Mouse (Mus musculus): Measurements from ENCODE around the gene Daam2.
A peak's percentile ranks its signal among the peaks of the same experiment; 100 is the strongest.

Daam2 gene

DNA sequence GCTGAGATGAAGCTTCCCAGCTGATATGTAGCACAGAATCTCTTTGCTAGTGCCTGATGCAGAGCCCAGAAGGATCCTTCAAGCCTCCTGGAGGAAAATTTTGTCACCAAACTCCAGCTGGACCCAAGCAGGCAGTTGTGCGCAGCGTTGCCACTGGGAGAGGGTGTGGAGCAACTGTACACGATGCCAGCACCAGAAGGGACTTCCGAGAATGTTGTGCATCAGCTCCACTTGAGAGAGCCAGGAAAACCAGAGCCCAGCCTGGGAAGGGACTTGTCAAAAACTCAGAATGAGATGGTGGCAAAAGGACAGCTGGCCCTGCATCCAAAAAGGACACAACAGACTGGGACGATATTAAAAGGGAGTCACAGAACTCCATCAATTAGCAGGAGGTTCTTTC, 32.5 kb downstream of the Daam2 start:
- no peak for DNase-seq (ENCODE audit: low read depth, low spot score)

DNA sequence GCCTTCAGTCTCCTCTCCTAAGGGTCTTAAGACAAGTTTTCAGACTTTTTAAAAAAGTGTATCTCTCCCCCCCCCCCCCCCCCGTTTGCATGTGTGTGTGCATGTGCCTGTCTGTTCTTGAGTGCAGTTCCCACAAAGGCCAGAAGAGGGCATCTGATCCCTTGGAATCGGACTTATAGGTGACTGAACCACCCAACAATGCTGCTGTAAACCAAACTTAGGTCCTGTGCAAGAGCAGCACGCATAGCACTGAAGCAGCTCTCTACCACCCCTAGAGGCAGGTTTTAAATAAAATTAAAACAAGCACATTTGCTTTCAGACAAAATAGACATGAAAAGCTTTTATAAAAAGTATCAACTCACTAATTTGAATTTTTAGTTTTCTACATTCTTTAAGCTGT, 33.9 kb downstream of the Daam2 start:
- DNase-seq (ENCODE audit: low read depth, low spot score) = peak; percentile 92

DNA sequence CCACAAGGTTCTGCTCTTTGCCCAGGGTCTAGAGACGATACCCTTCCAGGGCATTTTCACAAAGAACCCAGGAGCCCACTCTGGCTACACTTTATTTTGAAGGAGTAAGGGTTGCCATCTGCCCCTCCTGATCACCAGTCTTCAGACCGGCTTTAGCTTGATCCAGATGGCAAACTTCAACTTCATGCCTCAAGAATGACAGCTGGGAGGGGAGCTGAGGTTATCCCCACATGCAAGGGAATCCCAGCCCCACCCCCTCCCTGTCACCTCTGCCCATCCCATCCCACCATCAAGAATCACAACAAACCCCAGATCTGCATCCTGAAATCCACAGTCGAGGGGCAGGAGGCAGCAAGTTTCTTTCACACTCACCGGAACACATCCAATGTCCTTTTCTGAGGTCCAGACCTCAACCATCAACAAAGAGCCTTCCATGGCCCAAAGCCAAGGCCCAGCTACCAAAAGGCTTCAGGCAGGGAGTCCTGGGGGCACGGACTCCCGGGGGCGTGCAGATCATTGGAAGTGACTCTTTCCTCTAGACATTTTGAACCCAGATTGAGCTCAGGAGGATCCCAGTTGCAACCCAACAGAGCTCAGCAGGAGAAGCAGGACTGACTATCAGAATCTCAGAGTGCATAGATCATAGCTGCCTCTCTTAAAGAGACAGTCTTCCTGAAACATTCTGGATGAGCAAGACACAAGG, 35.5 kb downstream of the Daam2 start:
- no peak for DNase-seq (ENCODE audit: low read depth, low spot score)

DNA sequence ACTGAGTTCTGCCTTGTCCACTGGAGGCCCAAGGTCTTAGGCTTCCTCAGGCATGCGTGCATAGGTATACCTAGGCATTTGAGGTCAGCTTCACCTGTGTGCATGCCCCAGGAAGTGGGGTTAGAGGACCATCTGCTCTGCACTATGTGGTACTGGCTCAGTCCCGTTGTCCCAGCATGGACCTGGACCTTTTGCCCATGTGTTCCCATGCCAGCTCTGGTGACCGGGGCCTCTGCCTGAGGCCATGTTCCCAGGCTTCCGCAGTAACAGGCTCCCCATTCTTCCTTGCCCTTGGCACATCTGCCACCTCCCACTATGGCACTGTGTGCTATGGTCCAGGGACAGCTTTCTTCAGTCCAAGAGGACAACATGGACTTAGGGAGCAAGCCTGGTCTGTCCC, 36.1 kb downstream of the Daam2 start:
- DNase-seq (ENCODE audit: low read depth, low spot score) = no peak

DNA sequence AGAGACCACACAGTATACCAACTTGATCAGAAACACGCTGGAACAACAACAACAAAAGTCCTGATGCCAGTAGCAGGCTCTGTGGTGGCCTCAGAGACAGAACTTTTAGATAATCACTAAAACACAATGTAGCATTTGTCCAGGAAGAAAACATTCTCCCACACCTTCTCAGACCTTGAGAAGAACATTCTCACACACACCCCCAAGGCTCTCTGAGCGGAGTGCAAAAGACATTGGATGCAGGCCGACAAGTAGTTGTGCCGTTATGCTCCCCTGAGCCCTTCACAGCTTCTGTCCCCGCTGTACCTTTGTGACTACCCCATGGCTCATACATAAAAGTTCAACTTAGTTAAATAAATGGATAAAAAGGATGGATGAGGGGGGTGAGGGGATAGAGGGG, 37.6 kb downstream of the Daam2 start:
- DNase-seq (ENCODE audit: low read depth, low spot score) = no peak

DNA sequence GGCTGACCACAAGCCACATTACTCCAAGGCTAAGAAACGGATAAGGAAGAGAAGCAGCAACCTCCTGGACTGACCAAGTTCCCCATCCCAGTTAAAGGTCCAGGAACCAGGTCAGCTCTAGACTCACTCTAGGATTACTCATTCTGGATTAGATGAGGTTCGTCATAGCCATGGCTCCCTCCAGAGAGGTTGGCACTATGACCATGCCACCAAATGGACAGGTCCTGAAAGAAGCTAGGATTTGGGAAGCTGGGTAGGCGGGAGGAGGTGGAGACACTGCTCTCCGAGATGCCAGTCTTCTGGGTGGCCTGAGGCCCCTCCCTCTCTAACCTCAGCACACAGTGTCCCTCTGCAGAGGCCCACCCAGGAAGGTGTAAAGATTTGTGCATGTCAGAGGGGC, 38.2 kb downstream of the Daam2 start:
- no peak for DNase-seq (ENCODE audit: low read depth, low spot score)

DNA sequence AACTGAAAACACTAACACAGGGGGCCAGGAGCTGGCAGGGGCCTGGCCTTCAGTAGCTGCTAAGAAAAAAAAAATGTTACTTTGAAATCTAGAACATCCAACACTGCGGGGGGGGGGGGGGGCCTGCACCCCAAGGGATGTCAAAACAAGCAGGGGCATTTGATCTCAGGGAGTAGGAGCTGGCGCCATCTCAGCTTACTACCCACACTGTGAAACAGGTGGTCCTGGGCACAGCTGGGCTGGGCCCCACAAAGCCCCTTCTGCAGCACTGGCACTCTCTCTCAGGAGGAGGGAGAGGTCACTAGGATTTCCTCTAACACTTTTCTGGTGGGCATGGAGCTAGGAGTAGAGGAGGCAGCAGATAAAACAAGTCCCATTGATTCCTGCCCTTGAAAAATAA, 39.6 kb downstream of the Daam2 start:
- DNase-seq (ENCODE audit: low read depth, low spot score) = no peak

DNA sequence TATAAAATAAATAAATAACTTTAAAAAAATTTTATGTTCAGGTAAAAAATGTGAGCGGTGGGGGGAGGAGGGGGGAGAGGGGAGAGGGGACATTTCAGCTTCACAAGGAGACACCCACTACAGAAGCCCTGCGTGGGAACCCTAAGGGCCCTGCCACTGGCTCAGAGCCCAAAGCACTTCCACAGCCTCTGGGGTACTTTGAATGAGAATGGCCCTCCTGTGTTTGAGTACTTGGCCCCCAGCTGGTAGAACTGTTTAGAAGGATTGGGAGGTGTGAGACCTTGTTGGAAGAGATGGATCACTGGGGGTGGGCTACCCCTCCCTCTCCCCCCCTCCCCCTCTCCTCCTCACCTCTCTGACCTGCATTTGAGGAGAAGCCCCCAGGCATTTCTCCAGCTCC, 41.7 kb downstream of the Daam2 start:
- DNase-seq (ENCODE audit: low read depth, low spot score) = peak; percentile 35

DNA sequence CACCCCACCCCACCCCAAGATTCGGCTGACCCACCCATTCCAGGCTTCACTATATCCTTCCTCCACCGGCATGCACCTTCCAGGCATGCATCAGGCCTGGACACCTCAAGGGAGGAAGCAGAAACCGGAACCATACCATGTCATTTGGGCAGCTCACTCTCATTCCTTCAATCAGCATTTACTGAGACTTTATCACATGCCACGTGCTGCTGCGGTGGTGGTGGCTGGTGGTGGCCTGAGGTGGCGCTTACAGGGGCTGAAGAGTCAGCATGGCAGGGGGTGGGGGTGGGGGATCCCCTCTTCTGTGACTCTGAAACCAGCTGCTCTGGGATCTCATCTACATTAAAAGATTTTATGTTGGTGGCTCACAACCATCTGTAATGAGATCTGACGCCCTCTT, 42.1 kb downstream of the Daam2 start:
- no peak for DNase-seq (ENCODE audit: low read depth, low spot score)

DNA sequence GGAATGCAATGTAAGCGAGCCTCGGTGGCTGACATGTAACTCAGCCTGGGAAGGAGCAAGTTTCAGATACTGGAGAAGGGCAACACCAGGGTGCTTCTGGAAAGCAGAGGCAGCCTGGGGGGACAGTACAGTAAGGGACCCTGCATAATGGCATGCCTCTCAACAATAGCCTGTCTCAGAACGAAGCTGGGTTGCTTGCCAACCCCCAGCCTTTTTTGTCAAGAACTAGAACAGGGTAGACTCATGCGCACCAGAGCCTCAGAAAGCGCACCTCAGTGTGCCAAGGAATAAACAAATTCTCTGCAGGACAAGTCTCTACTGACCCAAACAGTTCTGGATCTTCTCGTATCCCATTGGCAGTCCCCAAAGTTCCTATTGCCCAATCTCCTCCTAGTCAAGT, 43.5 kb downstream of the Daam2 start:
- DNase-seq (ENCODE audit: low read depth, low spot score) = no peak

DNA sequence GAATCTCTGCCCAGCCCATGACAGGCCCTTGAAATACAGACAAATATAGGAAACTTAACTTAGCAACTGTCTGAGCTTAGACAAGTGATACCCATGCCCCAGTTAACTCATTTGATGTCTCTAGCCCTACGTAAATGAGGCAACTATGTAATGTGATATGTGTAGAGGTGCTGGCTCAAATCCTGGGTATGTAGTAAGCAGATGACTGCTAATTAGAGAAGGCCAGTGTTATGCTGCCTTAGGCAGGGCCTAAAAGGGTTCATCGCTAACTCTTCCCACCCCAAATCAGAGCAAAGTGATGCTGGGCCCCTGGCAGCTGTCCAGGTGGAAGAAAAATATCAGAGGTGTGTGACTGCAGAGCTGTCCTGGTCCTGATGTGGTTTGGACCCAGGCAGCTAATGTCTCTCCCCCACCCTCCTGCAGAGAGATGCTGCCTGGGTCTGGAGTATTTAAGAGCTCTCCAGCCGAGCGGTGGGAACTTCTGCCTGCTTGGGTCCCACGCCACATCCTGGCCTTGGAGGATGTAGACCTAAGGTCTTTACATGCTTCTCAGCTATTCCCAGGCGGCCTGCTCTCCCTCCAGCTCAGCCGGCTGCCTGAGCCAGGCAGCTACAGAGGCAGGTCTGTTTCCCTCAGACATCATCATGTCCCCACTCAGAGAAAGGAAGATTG, 44.4 kb downstream of the Daam2 start:
- DNase-seq (ENCODE audit: low read depth, low spot score) = no peak

DNA sequence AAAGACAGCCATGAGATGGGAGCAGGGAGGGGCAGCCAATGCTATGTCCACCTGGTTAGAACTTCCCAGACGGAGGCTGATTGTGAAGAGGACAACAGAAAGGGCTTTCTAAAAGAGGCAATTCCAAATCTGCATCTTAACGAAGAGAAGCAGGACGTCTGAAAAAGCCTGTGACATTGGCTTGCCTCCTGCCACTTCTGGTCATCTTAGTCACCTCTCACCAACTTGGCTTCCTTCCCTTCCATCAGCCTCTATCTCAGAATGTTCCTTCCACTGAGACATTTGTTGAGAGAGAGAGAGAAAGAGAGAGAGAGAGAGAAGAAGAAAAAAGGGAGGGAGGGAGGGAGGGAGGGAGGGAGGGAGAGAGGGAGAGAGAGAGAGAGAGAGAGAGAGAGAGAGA, 47.1 kb downstream of the Daam2 start:
- DNase-seq (ENCODE audit: low read depth, low spot score) = no peak

DNA sequence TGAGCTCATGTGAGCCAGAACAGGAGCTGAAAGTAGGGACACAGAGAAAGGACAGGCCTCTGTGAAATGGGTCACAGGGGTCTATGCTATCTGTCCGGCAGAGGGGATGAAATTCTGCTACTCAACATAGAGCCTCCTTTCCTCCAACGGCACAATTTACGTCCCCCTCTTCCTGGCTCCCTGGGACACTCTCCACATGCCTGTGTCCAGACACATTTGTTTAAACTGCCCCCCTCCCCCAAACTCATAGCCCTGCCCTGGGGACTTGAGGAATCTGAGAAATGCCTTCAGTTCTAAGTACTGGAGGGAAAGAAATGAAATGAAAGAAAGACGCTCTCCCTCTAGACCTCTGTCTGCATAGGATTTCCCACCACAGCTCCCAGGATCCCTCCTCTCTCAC, 48.5 kb downstream of the Daam2 start:
- DNase-seq (ENCODE audit: low read depth, low spot score) = no peak

DNA sequence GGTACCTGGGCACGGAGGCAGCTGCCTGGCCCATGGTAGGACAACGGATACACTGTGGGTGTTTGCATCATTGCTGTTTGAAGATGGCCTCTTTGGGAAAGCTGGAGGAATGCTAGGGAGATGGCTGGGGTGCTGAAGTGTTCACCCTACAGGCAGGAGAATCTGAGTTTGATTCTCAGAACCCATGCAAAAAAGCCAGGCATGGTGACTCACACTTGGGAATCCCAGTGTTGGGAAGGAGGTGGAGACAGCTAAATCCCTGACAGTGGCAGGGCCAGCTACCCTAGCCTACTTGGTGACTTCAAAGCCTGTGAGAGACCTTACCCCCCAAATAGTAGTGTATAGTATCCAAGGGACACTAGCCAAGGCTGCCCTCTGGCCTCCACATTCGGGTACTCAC, 49.0 kb downstream of the Daam2 start:
- DNase-seq (ENCODE audit: low read depth, low spot score) = no peak

DNA sequence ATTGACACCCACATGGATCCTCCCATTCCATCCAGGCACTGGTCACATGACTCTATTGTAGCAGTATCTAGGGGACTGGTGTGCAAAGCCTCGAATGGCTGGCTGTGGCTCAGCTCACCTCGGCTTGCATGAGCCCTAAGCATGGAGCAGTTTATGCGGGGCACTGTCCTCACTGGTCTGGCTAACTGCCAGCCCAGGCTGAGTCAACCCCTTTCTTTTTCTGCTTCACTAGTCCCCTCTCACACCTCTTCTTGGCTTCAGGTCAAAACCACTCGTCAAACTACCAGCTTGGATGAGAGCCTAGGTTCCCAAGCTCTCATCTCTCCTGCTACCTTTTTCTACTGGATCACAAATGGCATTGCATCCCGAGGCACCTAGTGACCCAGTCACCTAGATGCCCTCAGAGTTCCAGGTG, 51.5 kb downstream of the Daam2 start:
- DNase-seq (ENCODE audit: low read depth, low spot score) = no peak

DNA sequence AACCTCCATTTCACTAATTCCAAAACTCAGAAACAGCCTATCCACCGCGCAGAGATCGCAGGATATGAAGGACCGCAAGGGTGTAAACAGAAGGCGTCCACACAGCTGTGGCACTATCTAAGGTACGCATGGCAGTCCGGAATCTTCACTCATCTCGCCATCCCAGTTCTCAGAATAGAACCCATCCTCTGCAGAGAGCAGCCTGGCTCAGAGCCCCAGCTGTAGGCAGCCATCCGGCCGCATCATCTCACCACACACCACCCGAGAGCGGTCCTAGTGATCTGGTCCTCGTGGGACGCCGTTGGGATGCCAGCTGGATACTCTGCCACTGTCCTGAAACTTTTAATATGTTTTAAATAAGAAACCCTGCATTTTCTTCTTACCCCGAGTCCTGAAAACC, 54.7 kb downstream of the Daam2 start:
- no peak for DNase-seq (ENCODE audit: low read depth, low spot score)

DNA sequence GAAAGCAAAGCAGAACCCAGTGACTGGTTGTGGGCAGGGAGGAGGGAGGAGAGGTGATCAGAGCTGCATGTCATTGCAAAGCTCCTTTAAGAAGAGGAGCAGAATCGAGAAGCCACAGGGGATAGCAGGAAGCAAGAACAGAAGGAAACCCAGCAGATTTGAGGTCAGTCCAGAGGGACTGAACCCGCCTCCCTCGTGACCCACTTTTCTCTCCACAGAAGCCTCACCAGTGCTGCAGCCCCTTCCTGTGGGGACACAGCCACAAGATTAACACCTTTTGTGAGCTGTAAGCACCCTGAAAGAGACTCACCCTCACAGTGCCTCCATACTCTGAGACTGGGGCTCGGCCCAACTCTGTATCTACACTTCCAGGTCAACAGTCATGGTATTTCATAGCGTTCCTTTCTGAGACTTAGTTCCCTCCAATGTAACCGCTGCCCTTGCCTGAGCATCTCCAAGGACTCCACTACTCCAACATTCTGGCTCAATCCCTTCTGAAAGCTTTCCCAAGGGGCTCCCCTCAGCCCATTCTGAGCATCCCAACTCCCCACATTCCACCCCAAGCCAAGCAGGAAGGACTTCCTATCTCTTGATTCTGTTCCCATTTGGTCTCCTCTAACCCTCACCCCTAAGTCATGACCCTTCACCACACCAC, 60.8 kb downstream of the Daam2 start:
- DNase-seq (ENCODE audit: low read depth, low spot score) = no peak

DNA sequence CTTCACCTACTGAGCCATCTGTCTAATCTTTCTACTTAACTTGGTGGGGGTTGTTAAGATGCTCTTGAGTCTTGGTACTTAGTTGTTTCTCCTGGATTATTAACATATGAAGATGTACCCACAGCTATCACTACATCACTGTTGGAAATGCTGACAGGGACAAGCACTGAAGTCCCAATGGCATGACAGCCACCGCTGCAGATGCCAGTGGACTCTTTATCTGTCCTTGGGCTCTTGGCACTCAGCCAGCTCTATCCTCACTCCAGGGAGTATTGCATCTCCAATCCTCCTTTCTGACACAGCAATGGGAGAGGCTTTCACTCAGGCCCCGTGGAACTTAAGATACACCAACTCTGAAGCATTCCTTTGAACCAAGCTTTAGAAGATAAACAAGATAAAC, 63.9 kb downstream of the Daam2 start:
- no peak for DNase-seq (ENCODE audit: low read depth, low spot score)

DNA sequence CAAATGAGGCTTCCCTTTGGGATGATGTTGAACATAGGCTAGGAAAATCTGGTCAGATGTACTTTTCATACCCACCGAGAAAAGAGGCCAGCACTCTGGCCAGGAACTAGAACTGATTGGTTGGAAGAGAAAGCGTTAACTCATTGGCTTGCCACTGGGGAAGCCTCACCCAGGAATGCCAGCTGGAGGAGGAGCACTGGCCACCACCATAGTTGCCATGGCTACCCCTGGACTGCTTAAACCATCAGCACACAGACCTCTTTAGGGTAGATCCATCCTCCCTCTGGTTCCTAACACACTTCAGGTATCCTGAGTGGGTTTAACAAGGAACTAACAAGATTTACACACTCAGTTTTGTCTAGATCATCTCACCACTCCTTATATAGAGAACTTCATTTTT, 64.5 kb downstream of the Daam2 start:
- DNase-seq (ENCODE audit: low read depth, low spot score) = no peak

DNA sequence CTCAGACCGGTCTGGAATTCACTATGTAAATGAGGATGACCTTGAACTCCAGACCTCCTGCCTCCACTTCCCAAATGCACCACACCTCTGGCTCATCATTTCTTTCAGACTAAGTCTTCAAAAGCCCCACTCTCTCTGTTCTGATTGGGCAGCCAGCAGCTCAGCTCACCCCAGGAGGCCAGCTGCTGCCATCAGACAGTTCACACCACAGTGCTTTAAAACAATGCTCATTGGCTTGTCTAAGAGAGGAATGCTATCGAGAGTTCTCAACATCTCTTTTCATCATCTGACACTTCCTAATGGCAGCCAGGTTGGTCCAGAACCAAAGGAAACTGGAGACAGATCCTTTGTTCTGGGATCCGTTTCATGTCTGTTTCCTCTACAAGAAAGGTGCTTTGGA, 66.0 kb downstream of the Daam2 start:
- peak; percentile 55 for DNase-seq (ENCODE audit: low read depth, low spot score)

DNA sequence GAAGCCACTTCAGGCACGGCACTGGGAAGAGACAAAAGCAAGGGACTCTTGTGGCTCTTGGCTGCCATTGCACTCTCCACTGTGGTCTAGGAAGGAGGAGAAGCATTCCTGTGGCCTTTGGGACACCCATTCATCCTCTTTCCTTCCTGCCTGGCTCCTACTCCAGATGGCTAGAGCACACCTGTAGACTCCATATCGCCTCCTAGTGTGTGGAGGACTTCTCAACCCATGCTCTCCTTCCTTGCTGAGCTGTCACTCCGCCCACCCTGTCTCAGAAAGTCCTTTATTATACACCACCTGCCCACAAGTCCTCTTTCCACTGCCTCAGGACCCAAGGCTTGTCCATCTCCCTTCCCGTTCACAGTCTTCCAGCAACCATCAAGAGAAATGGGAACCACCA, 70.9 kb downstream of the Daam2 start:
- peak; percentile 31 for DNase-seq (ENCODE audit: low read depth, low spot score)

DNA sequence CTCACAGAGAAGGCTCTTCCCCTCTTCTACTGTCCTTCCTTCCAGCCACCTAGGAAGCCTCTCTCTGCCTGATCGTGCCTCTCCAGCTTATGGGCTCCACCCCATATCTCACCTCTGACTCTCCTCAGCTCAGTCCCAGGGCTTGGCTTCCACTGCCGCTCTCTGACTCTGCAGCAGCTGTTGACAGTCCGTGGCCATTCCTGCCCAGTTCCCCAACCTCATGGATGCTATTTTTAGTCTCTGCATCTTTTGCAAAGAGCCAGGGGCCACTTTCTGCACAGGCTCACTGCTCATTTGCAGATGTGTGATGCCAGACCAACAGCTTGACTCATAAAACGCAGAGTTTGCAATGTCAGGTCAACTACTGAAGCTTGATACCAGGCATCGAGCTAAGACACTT, 75.0 kb downstream of the Daam2 start:
- DNase-seq (ENCODE audit: low read depth, low spot score) = no peak

DNA sequence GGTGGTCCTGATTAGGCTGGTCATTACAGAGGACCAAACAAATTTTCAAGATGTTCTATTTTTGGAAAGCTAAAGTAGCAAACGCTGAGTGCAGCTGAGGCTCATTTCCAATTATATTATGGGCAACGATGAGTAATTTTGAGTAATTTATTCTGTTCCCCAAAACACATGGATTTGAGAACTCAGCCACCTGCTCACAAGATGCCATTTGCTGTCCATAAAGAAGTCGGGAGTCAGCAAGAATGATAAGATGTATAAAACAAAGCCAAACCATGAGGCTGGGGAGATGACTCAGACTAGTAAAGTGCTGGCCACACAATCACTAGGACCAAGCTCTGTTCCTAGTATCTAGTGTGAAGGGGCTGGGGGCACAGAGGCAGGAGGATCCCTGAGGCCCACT, 79.7 kb downstream of the Daam2 start:
- no peak for DNase-seq (ENCODE audit: low read depth, low spot score)

Measured in ZHBTc4 (cell line).